Mouse (Mus musculus) CH12F3 (cell line): ENCODE measurements around the gene Rpl31.

Experiments
- in situ Hi-C: fragments of 300-500 bp; cut with MboI; formaldehyde crosslinking; loops from 2 replicates; pipeline ENCODE4 v1.14.3; 2020; ENCODE audit warnings: low sequenced_read_pairs

Rpl31 gene

GRCm38 (mm10) chr1:39367601-39368266 is at the start of gene Rpl31:
TSS of gene Rpl31 (plus strand) at chr1:39367842.
- in situ Hi-C loops = no loop called here

GRCm38 (mm10) chr1:39317935-39318334 is 49.7 kb upstream of the Rpl31 start:
- in situ Hi-C loops = no loop called here

GRCm38 (mm10) chr1:39318870-39319269 is 48.8 kb upstream of the Rpl31 start:
- in situ Hi-C loops = no loop called here

GRCm38 (mm10) chr1:39321954-39322353 is 45.7 kb upstream of the Rpl31 start:
- in situ Hi-C loops = no loop called here

GRCm38 (mm10) chr1:39325228-39325627 is 42.4 kb upstream of the Rpl31 start:
- in situ Hi-C loops = loop anchor here (25.0 kb wide), 1 partner anchor 313 kb away; no protein-coding TSS in a partner anchor

GRCm38 (mm10) chr1:39327546-39327945 is 40.1 kb upstream of the Rpl31 start:
- in situ Hi-C loops = loop anchor here (25.0 kb wide), 1 partner anchor 315 kb away; no protein-coding TSS in a partner anchor

- in situ Hi-C loops = loop anchor here (25.0 kb wide), 1 partner anchor 319 kb away; no protein-coding TSS in a partner anchor
These were observed 36.6 kb upstream of the Rpl31 start for GRCm38 (mm10) chr1:39330857-39331594.

GRCm38 (mm10) chr1:39332456-39332855 is 35.2 kb upstream of the Rpl31 start:
- in situ Hi-C loops = loop anchor here (25.0 kb wide), 1 partner anchor 320 kb away; no protein-coding TSS in a partner anchor

- in situ Hi-C loops = loop anchor here (25.0 kb wide), 1 partner anchor 323 kb away; no protein-coding TSS in a partner anchor
These were observed 32.0 kb upstream of the Rpl31 start for GRCm38 (mm10) chr1:39335561-39336196.

- in situ Hi-C loops = loop anchor here (25.0 kb wide), 1 partner anchor 324 kb away; no protein-coding TSS in a partner anchor
These were observed 30.9 kb upstream of the Rpl31 start for GRCm38 (mm10) chr1:39336788-39337187.

GRCm38 (mm10) chr1:39338831-39339230 is 28.8 kb upstream of the Rpl31 start:
- in situ Hi-C loops = loop anchor here (25.0 kb wide), 1 partner anchor 327 kb away; no protein-coding TSS in a partner anchor

- in situ Hi-C loops = loop anchor here (25.0 kb wide), 1 partner anchor 327 kb away; no protein-coding TSS in a partner anchor
These were observed 28.2 kb upstream of the Rpl31 start for GRCm38 (mm10) chr1:39339455-39339854.

GRCm38 (mm10) chr1:39340156-39340555 is 27.5 kb upstream of the Rpl31 start:
- in situ Hi-C loops = loop anchor here (25.0 kb wide), 1 partner anchor 328 kb away; no protein-coding TSS in a partner anchor

GRCm38 (mm10) chr1:39340647-39341046 is 27.0 kb upstream of the Rpl31 start:
- in situ Hi-C loops = loop anchor here (25.0 kb wide), 1 partner anchor 328 kb away; no protein-coding TSS in a partner anchor

- in situ Hi-C loops = loop anchor here (25.0 kb wide), 1 partner anchor 330 kb away; no protein-coding TSS in a partner anchor
These were observed 25.8 kb upstream of the Rpl31 start for GRCm38 (mm10) chr1:39341807-39342206.

GRCm38 (mm10) chr1:39343242-39343641 is 24.4 kb upstream of the Rpl31 start:
- in situ Hi-C loops = loop anchor here (25.0 kb wide), 1 partner anchor 331 kb away; no protein-coding TSS in a partner anchor

GRCm38 (mm10) chr1:39344981-39345600 is 22.6 kb upstream of the Rpl31 start:
- in situ Hi-C loops = loop anchor here (25.0 kb wide), 1 partner anchor 333 kb away; no protein-coding TSS in a partner anchor

- in situ Hi-C loops = loop anchor here (25.0 kb wide), 1 partner anchor 337 kb away; no protein-coding TSS in a partner anchor
These were observed 18.6 kb upstream of the Rpl31 start for GRCm38 (mm10) chr1:39349001-39349400.

GRCm38 (mm10) chr1:39349427-39349826 is 18.2 kb upstream of the Rpl31 start:
- in situ Hi-C loops = loop anchor here (25.0 kb wide), 1 partner anchor 337 kb away; no protein-coding TSS in a partner anchor
